Mouse (Mus musculus): ENCODE measurements around the gene Aak1. TPM values are rescaled to one million over a fixed set of nuclear protein-coding genes. Genes with fewer than 3 reads are reported as not detected.
"Not testable (repeated sequence)": the region's sequence is repeated elsewhere in the genome, so short reads cannot be mapped to it uniquely, and the experiment has no call there.

Gene Aak1
- polyA plus RNA-seq, 1 experiment from 2014 or later: 21.8 TPM

DNA sequence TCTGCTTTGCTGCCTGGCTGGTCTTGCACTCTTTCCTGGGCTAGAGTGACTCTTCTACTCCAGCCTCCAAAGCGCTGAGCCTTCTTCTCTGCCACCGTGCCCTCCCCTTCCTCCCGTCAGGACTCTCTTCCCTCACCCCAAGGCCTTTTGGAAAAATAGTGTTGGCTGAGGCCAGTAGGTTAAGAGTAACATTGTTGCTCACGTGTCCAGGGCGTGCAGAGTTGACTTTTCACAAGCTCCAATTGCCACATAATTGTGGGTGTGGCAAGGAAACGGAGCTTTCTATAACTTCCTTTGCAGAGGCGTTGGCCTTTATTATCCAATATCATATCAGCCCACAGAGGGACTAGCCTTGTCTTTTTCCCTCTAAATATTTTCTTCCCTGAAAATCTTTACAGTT lies 177.7 kb downstream of the Aak1 start:
- WGBS: 74% methylated on average over 7 of the region's 7 CpGs
- no peak overlapping the region for H3K4me2 ChIP-seq (ENCODE audit: low read depth, low read length)

DNA sequence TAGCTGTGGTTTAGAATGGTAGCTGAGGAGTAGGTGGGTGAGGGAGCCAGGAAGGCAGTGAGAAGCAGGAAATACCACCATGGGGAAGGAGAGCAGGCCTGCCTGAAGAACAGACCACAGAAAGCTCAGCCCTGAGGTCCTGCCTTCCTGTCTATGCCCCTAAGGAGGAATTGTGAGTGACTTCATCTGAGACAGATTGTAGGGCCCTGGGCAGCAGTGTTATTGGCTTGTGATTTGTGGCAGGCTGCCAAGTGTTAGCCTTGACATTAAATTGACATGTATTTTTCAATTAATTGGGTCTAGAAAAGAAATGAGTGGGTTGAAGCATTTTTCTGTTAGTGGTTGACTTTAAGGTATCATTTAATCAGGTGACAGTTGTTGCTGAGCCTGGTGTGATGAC lies 179.6 kb downstream of the Aak1 start:
- H3K27ac ChIP-seq (ENCODE audit: low read length): no peak overlapping the region
- peaks cover 5% of the 10 kb centered on the region; the same call in 1 of the 2 replicates for H3K9me3 ChIP-seq (replicated peaks; ENCODE audit: control insufficient read depth, low read length)
- no peak for ATAC-seq (replicated peaks; ENCODE audit: extremely low read depth, insufficient read depth, low FRiP score)
- H3K27me3 ChIP-seq (ENCODE audit: control insufficient read depth, insufficient read depth, low read length): no peaks in the 10 kb centered on the region
- no peak overlapping the region for H3K4me3 ChIP-seq (ENCODE audit: low read length)
- H3K36me3 ChIP-seq (ENCODE audit: control insufficient read depth, insufficient read depth): peaks cover 27% of the 10 kb centered on the region
- H3K9ac ChIP-seq (ENCODE audit: low read length): no peak overlapping the region
- H3K4me1 ChIP-seq (ENCODE audit: control insufficient read depth, insufficient read depth, low read length): peaks cover 3% of the 10 kb centered on the region; the same call in 1 of the 2 replicates
- H3K4me2 ChIP-seq (ENCODE audit: low read depth, low read length): no peak overlapping the region

More for the DNA sequence above, 177.7 kb downstream of the Aak1 start:
- ATAC-seq (replicated peaks; ENCODE audit: extremely low read depth, insufficient read depth, low FRiP score): no peak
- Histone ChIP-seq H3K4me3 (ENCODE audit: low read length) (no peak overlapping the region), H3K9me3 (replicated peaks; ENCODE audit: control insufficient read depth, low read length) (peaks cover under 1% of the 10 kb centered on the region; the same call in 1 of the 2 replicates), H3K4me1 (ENCODE audit: control insufficient read depth, insufficient read depth, low read length) (peaks cover 3% of the 10 kb centered on the region; the same call in 1 of the 2 replicates), H3K36me3 (ENCODE audit: control insufficient read depth, insufficient read depth) (peaks cover 38% of the 10 kb centered on the region), H3K27me3 (ENCODE audit: control insufficient read depth, insufficient read depth, low read length) (no peaks in the 10 kb centered on the region), H3K27ac (ENCODE audit: low read length) (no peak overlapping the region), H3K9ac (ENCODE audit: low read length) (no peak overlapping the region)

GRCm38 (mm10) chr6:87031310-87031709 lies 182.0 kb downstream of the Aak1 start:
- not testable (repeated sequence) for H3K27me3 ChIP-seq (ENCODE audit: control insufficient read depth, insufficient read depth, low read length); H3K4me3 ChIP-seq (ENCODE audit: low read length); H3K4me2 ChIP-seq (ENCODE audit: low read depth, low read length); H3K9me3 ChIP-seq (replicated peaks; ENCODE audit: control insufficient read depth, low read length); H3K9ac ChIP-seq (ENCODE audit: low read length); ATAC-seq (replicated peaks; ENCODE audit: extremely low read depth, insufficient read depth, low FRiP score); H3K27ac ChIP-seq (ENCODE audit: low read length); H3K4me1 ChIP-seq (ENCODE audit: control insufficient read depth, insufficient read depth, low read length)
- peaks cover 13% of the 10 kb centered on the region for H3K36me3 ChIP-seq (ENCODE audit: control insufficient read depth, insufficient read depth)
- WGBS: 88% methylated on average over 7 of the region's 7 CpGs

GRCm38 (mm10) chr6:87032401-87032800 lies 183.1 kb downstream of the Aak1 start:
- no peak for ATAC-seq (replicated peaks; ENCODE audit: extremely low read depth, insufficient read depth, low FRiP score)
- peaks cover 9% of the 10 kb centered on the region for H3K36me3 ChIP-seq (ENCODE audit: control insufficient read depth, insufficient read depth)
- no peak overlapping the region for H3K27ac ChIP-seq (ENCODE audit: low read length)
- H3K4me2 ChIP-seq (ENCODE audit: low read depth, low read length): no peak overlapping the region
- H3K4me1 ChIP-seq (ENCODE audit: control insufficient read depth, insufficient read depth, low read length): no peaks in the 10 kb centered on the region
- H3K9ac ChIP-seq (ENCODE audit: low read length): no peak overlapping the region
- no peak overlapping the region for H3K4me3 ChIP-seq (ENCODE audit: low read length)
- H3K27me3 ChIP-seq (ENCODE audit: control insufficient read depth, insufficient read depth, low read length): no peaks in the 10 kb centered on the region
- whole genome bisulfite sequencing: 53% methylated on average over 3 of the region's 3 CpGs
- H3K9me3 ChIP-seq (replicated peaks; ENCODE audit: control insufficient read depth, low read length): peaks cover 7% of the 10 kb centered on the region; the same call in 1 of the 2 replicates

DNA sequence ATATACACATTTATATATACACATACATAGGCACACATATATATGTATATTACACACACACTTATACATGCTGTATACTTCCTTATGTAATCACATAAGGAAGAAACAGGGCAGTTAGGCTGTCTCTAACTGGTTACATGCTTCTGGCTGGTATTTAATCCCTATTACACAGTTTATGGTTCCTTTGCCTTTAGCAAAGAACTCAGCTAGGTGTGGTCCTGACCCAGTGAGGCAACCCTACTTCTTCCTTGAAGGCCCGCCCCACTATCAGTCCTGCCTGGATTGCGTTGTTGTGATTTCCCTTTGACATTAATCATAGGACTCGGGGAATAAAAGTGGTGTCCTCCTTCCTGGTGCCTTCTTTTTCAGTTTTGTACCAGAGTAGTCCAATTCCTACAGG lies 185.1 kb downstream of the Aak1 start:
- Histone ChIP-seq H3K9me3 (replicated peaks; ENCODE audit: control insufficient read depth, low read length) (peaks cover 7% of the 10 kb centered on the region; the same call in 1 of the 2 replicates), H3K27ac (ENCODE audit: low read length) (no peak overlapping the region), H3K4me3 (ENCODE audit: low read length) (no peak overlapping the region), H3K9ac (ENCODE audit: low read length) (no peak overlapping the region), H3K4me1 (ENCODE audit: control insufficient read depth, insufficient read depth, low read length) (no peaks in the 10 kb centered on the region), H3K27me3 (ENCODE audit: control insufficient read depth, insufficient read depth, low read length) (no peaks in the 10 kb centered on the region), H3K4me2 (ENCODE audit: low read depth, low read length) (no peak overlapping the region), H3K36me3 (ENCODE audit: control insufficient read depth, insufficient read depth) (no peaks in the 10 kb centered on the region; the same call in 1 of the 2 replicates)
- no peak for ATAC-seq (replicated peaks; ENCODE audit: extremely low read depth, insufficient read depth, low FRiP score)
- WGBS: 80% methylated on average over 3 of the region's 3 CpGs

- 69% methylated on average over 10 of the region's 10 CpGs for WGBS
- ATAC-seq (replicated peaks; ENCODE audit: extremely low read depth, insufficient read depth, low FRiP score): no peak
- Histone ChIP-seq H3K9me3 (replicated peaks; ENCODE audit: control insufficient read depth, low read length) (0 out of 2 replicates have a peak, but pooled peaks cover 2% of the 10 kb centered on the region), H3K4me2 (ENCODE audit: low read depth, low read length) (no peak overlapping the region), H3K27me3 (ENCODE audit: control insufficient read depth, insufficient read depth, low read length) (no peaks in the 10 kb centered on the region), H3K4me1 (ENCODE audit: control insufficient read depth, insufficient read depth, low read length) (peaks cover 4% of the 10 kb centered on the region), H3K4me3 (ENCODE audit: low read length) (no peak overlapping the region), H3K9ac (ENCODE audit: low read length) (no peak overlapping the region), H3K27ac (ENCODE audit: low read length) (no peak overlapping the region), H3K36me3 (ENCODE audit: control insufficient read depth, insufficient read depth) (no peaks in the 10 kb centered on the region)
Observed at GRCm38 (mm10) chr6:87037826-87038620, 188.7 kb downstream of the Aak1 start.

- Histone ChIP-seq H3K9ac (ENCODE audit: low read length) (no peak overlapping the region), H3K27me3 (ENCODE audit: control insufficient read depth, insufficient read depth, low read length) (no peaks in the 10 kb centered on the region), H3K4me1 (ENCODE audit: control insufficient read depth, insufficient read depth, low read length) (peaks cover 12% of the 10 kb centered on the region), H3K9me3 (replicated peaks; ENCODE audit: control insufficient read depth, low read length) (0 out of 2 replicates have a peak, but pooled peaks cover 2% of the 10 kb centered on the region), H3K4me3 (ENCODE audit: low read length) (no peak overlapping the region), H3K36me3 (ENCODE audit: control insufficient read depth, insufficient read depth) (no peaks in the 10 kb centered on the region), H3K4me2 (ENCODE audit: low read depth, low read length) (no peak overlapping the region), H3K27ac (ENCODE audit: low read length) (no peak overlapping the region)
- 85% methylated on average over 8 of the region's 8 CpGs for WGBS
- no peak for ATAC-seq (replicated peaks; ENCODE audit: extremely low read depth, insufficient read depth, low FRiP score)
Observed at GRCm38 (mm10) chr6:87039161-87039560, 189.8 kb downstream of the Aak1 start.

- H3K4me1 ChIP-seq (ENCODE audit: control insufficient read depth, insufficient read depth, low read length): peaks cover 16% of the 10 kb centered on the region
- H3K27me3 ChIP-seq (ENCODE audit: control insufficient read depth, insufficient read depth, low read length): no peaks in the 10 kb centered on the region
- 0 out of 2 replicates have a peak, but pooled peaks cover 2% of the 10 kb centered on the region for H3K9me3 ChIP-seq (replicated peaks; ENCODE audit: control insufficient read depth, low read length)
- H3K4me3 ChIP-seq (ENCODE audit: low read length): no peak overlapping the region
- H3K36me3 ChIP-seq (ENCODE audit: control insufficient read depth, insufficient read depth): no peaks in the 10 kb centered on the region
- no peak for ATAC-seq (replicated peaks; ENCODE audit: extremely low read depth, insufficient read depth, low FRiP score)
- WGBS: 64% methylated on average over 4 of the region's 4 CpGs
- no peak overlapping the region for H3K4me2 ChIP-seq (ENCODE audit: low read depth, low read length)
- H3K9ac ChIP-seq (ENCODE audit: low read length): no peak overlapping the region
- H3K27ac ChIP-seq (ENCODE audit: low read length): peak overlapping the region; percentile 47
Observed at GRCm38 (mm10) chr6:87040971-87041370, 191.7 kb downstream of the Aak1 start.

GRCm38 (mm10) chr6:87041431-87041830 lies 192.1 kb downstream of the Aak1 start:
- no peak overlapping the region; the same call in 1 of the 2 replicates for H3K9ac ChIP-seq (ENCODE audit: low read length)
- H3K4me1 ChIP-seq (ENCODE audit: control insufficient read depth, insufficient read depth, low read length): peaks cover 16% of the 10 kb centered on the region
- no peaks in the 10 kb centered on the region for H3K36me3 ChIP-seq (ENCODE audit: control insufficient read depth, insufficient read depth)
- 0 out of 2 replicates have a peak, but pooled peaks cover 2% of the 10 kb centered on the region for H3K9me3 ChIP-seq (replicated peaks; ENCODE audit: control insufficient read depth, low read length)
- H3K4me3 ChIP-seq (ENCODE audit: low read length): no peak overlapping the region; the same call in 1 of the 2 replicates
- no peaks in the 10 kb centered on the region for H3K27me3 ChIP-seq (ENCODE audit: control insufficient read depth, insufficient read depth, low read length)
- H3K27ac ChIP-seq (ENCODE audit: low read length): peak overlapping the region; percentile 100
- peak overlapping the region; percentile 63 for H3K4me2 ChIP-seq (ENCODE audit: low read depth, low read length)
- 90% methylated on average over 7 of the region's 7 CpGs for WGBS
- no peak for ATAC-seq (replicated peaks; ENCODE audit: extremely low read depth, insufficient read depth, low FRiP score)
